Mouse (Mus musculus): ENCODE data around the gene Tenm4.

Gene Tenm4

DNA sequence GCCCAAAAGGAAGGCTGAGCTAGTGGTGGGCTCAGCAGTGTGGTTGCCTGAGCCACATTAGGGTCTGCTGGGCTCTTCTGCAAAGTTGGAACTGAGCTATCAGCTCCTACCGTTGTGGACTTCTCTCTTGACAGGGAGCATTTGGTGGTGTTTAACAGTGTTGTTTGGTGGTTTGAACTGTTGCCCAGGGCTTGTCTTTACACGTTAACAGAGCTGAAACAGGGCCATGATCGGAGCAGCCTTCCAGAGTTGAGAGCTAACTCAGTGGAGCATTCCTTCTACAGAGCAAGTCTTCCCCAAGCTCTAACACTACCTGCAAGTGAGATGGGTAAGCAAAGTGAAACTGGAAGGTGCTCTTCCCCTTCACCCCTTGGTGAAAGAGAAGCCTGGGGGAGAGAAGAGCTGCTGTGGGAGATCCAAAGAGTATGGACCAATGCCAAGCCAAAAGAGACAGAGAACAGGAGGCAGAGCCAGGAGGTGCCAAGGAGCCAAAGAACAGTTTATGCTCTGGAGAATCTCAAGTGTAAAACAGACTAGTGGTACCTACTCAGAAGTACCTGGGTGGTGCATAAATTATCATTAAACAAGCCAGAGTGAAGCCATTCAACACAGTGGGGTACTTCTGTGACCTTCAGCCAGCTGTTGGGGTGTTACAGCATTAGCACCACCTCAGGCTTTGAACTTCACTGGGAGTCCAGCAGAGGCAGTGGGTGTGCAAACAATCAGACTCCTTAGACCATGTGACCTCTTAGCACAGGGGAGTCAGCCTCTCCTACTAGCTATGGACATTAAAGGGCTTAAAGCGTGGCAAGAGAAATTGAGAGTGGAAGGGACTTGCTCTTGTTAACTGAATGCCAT is 71.5 kb downstream of the Tenm4 start:
- peak; percentile 36 for DNase-seq (ENCODE audit: low spot score)

DNA sequence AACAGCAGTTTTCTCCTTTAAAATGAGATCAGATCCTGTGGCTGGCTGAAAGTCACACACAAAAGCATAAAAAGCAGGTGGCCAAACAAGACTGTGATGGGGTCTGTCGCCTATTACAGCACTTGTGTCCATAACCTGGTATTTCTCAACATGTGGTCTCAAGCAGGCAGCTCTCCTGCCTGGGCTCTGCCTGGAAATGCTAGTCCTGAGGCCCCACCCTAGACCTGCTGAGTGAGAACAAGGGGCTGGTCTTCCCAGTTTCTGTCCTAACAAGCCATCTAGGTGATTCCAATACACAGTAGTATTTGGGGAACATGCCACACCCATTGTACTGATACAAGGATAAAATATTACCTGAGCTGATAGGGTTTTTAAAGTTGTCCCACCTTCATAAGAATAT is 73.8 kb downstream of the Tenm4 start:
- no peak for DNase-seq (ENCODE audit: low spot score)

DNA sequence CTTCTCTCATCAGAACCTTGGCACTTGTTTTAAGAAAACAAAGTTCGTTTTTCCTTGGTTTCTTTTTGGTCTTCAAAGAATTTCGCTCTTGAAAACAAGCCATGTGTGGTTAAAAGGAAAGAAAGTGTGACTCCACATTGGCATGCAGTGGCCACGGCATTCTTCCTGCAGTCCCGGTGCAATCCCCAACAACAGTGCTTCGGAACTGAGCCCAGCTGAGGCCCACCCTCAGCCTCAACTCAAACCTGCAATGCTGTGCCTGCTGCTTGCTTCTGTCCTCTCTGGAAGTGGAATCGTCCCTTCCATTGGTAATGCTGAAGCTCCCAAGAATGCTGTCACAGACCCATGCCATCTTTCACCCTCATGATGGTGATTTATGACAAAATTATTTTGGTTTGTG is 88.6 kb downstream of the Tenm4 start:
- peak; percentile 44 for DNase-seq (ENCODE audit: low spot score)

DNA sequence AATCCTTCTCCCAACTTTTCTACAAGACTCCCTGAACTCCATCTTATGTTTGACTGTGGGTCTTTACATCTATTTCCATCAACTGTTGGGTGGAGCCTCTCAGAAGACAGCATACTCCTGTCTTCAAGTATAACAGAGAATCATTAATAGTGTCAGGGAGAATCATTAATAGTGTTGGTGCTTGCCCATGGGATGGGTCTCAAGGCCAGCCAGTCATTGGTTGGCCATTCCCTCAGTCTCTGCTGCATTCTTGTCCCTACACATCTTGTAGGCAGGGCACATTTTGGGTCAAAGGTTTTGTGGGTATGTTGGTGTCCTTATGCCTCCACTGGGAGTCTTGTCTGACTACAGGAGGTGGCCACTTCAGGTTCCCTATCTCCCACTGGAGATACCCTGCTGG is 91.1 kb downstream of the Tenm4 start:
- no peak for DNase-seq (ENCODE audit: low spot score)

DNA sequence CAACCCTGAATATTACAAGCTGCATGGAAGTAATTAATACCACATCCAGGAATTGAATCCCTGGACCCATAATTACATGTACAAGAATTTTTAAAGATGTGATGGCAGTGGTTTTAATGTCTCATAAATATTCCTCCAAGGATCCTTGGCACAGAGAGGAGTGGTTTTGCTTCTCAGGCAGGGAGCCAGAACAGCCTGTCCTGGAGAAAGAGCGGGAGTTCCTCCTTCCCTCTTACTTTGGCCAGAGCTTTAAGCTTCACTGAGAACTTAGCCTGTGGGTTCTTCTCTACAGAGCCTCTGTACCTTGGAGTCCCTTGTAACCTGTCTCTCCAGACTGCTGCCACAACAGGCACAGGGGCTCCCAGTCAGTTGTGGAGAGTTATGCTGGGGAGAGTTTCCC is 94.9 kb downstream of the Tenm4 start:
- peak; percentile 55 for DNase-seq (ENCODE audit: low spot score)

DNA sequence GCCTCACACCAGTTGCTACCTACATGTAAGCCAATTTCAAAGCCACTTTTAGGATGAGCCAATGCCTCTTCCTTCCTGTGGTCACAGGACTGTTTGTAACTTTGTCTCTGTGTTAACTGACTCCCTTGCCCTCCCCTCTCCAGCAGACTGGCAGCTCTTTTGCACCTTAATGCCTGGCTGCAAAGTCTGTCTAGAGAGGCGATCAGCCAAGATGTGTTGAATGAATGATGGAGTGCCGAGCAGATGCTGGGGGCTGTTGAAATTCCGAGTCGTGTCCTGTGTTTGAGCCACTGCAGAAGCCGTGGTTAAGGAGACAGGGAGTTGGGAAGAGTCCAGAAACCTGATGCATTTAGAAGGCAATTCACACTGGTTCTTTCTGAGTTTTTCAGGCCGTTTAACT is 96.2 kb downstream of the Tenm4 start:
- DNase-seq (ENCODE audit: low spot score), result peak; percentile 39

DNA sequence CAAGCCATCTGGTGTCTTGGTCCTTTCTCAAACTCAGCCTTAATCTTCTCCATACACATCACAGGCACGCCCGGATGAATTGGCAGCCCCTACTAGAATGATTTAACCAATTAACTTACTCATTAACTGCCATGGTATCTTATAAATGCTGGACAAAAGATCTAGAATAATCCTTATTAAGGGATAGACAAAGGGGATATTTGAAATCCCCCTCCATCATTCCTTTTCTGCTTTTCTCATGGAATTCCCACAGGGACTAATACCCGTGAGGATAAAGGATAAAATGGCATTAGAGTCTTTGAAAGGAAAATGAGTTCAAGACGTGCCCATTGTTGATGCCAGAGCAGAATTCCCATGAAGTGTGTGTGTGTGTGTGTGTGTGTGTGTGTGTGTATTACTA is 99.6 kb downstream of the Tenm4 start:
- no peak for DNase-seq (ENCODE audit: low spot score)

DNA sequence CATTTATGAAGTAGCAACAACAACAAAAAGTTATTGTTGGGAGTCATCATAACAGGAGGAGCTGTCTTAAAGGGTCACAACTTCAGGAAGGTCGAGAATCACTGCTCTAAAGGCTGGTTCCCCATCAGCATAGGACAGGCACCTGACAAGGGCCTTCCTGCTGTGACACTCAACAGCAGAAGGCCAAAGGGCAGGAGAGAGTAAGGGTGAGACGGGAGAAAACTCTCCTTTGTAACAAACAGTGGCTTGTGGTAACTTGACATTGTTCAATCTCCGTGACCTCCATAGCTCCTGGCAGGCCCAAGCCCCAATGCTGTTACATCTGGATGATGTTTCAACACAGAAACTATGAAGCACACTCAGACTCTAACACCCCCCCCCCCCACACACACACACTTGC is 101.0 kb downstream of the Tenm4 start:
- DNase-seq (ENCODE audit: low spot score), result no peak

DNA sequence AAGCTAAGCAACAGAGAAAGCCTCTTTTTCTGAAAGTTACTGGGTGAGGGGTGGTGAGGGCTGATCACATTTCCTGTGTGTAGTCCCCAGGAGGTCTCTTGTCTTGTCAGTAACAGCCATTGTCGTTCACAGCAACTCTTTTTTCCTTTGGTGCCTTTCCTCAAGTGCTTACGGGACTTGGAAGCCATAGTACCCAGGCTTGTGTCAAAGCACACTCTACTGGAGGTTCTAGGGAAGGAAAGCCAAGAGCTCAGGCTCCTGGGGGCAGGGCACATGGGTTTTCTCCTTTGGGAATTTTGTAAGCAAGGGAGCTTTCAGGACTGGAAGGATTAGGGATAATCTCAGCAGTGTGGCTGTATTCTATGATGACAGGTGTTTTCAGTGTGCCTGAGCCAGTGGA is 103.4 kb downstream of the Tenm4 start:
- no peak for DNase-seq (ENCODE audit: low spot score)

DNA sequence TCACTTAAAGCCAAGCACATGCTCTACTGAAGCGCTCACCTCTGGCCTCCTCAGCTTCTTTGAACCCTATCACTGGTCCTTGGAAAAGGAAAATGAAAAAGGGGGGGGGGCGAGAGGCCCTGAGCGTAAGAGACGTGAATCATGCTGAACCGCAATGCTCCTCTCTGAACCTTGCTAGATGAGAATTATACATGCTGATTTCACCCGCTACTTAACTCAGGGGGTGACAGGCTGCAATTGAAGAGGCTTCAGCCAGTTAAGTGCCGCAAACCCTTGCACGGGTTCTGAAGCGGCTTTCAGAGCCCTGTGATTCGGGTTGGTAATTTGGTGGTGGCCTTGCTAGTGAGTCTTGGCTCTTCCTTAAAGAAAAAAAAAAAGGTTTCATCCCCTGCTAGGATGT is 106.5 kb downstream of the Tenm4 start:
- DNase-seq (ENCODE audit: low spot score), result no peak

DNA sequence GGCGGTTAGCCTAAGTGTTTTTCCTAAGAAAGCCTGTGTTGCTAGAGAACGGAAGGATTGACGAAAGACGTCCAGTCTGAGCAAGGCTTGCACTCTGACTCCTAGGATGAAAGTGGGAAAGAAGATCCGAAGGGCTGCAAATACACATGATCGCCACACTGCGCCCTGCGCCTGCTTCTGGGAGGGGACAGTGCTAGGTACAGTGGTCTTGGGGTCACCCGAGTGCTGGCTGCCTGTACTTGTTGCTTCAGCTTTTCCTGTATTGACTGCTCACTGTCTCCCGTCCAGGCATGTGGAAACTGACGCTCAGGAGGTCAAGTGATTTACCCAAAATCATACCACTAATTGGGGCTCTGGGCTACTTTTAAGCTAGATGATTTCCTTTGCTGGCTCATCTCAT is 107.3 kb downstream of the Tenm4 start:
- no peak for DNase-seq (ENCODE audit: low spot score)

DNA sequence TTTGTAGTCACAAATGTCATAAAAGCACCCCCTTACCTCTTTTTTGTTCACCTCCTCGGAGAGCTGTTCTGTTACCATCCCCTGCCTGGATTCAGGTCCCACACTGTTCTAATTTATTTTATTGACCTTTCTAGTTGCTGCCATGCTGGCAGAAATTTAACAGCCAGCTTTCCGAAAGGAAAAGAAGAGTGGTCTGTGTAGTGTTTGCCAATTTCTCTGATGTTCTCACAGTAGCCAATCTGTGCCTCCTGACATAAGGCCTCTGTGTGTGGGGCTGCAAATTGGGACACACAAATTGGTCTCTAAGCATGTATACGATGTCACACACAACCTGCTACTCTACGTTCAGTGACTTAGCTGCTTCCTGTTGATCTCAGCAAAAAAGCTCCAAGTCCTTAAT is 109.7 kb downstream of the Tenm4 start:
- no peak for DNase-seq (ENCODE audit: low spot score)

DNA sequence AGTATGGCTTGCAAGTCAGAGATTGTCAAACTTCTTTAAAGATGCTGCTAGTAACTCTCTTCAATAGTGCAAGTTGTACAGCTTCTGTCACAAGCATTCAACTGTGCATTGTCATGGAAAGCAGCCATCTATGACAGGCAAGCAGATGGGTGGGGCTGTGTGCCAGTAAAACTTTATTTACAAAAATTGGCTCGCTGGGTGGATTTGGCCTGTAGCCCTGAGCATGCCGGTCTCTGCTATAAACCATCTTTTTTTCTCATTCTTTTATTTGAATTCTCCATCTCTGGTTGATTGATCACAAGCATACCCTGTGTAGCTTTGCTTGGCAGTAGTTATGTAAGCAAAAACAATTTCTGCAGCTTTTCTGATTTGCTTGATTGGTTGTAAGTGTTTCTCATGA is 119.5 kb downstream of the Tenm4 start:
- peak; percentile 30 for DNase-seq (ENCODE audit: low spot score)

DNA sequence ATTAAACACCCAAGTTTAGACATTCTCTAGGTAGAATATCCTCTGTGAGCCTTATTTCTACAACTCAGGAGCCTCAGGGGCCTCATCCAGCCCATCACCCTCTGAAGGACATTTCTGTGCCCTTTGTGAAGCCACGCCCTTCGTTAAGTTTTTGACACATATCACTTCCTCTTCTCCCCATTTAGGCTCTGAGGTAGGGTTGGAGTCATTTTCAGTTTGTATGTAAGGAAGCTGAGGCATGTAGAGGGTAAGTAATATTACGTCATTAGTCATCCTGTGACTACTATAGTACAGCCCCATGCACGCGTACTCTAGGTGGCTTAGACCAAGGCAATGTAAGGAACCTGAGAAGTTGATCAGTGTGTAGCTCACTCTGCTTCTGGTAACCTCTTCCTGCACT is 124.9 kb downstream of the Tenm4 start:
- DNase-seq (ENCODE audit: low spot score), result no peak

DNA sequence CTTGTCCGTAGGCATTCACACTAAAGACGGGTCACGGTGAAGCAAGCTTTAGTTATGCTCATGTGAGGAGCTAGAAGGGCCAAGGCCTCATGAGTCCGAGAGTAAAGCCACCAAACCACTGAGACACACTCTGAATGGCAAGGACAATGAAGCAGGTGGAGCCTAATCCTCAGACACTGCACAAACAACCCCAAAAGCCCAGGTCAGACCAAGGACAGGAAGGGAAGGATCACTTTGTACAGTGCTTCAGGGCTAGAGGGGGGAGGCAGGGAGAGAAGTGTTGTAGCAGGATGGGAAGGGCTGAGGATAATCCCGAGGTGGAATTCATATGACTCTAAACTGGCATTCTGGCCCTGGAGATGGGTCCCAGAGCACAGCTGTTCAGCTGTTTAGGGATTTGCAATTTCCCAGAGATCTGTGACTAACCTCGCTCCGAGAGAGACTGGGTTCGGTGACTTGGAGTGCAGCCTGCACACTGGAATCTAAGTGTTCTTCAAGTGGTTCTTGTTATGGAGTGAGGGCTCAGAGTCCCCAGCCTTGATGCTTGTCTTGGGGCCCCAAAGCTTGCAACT is 129.9 kb downstream of the Tenm4 start:
- no peak for DNase-seq (ENCODE audit: low spot score)

DNA sequence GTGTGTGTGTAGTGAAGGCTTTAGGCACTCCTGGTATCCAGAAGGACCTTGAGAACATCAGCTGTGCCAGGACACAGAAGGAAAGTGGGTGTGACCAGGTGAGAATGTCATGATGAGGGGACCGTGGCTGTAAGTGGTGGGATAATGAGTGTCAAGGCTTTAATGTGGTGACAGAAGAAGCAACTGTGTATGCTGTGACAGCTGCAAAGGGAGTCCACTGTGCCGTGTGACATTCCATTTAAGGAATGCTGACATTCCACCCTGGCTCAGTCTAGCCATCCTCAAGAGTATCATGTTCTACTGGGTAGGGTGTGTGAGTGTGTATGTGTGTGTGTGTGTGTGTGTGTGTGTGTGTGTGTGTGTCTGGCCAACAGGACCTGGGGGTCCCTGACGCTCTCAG is 130.8 kb downstream of the Tenm4 start:
- no peak for DNase-seq (ENCODE audit: low spot score)

DNA sequence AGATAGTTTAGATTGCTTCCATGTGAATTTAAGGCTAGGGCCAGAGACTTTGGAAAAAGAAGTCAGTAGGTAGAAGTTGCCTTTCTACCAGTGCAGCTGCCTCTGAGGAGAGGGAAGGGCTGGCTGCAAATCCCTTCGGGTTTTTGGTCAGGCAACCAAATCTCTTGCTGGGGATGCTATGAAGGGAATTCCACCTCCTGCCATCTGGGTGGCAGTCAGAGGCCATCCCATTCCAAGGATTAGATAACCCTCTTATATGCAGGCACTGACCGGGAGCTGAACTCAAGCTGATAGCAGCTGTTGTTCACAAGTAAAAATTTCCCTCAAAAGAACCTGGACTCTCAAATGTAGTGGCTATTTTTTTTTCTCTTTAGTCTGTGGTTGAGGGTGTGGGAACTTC is 132.9 kb downstream of the Tenm4 start:
- DNase-seq (ENCODE audit: low spot score), result peak; percentile 31

DNA sequence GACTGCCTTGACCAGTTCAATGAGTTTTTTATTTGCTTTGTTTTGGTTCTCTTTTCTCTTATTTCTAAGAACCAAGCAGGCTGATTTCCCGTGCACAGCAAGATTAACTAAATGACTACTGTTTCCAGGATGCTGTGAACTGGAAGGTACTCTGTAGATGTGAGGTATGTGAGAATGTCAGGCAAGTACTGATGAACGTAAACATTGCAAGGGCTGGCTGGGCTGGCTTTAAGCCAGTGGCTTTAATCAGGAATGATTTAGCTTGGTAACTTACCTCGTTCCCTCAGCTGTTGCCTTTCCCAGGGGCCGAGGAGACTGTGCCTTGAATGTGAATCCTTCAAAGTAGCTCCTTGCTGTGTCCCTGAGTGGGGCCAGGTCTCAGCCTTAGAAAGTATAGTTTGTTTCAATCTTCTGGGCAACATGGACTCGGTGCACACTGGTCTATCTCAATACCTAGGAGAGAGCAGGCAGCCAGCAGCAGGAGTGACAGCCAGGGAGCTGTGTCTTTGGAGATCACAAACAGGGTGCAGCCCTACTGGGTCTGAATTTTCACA is 134.4 kb downstream of the Tenm4 start:
- no peak for DNase-seq (ENCODE audit: low spot score)

DNA sequence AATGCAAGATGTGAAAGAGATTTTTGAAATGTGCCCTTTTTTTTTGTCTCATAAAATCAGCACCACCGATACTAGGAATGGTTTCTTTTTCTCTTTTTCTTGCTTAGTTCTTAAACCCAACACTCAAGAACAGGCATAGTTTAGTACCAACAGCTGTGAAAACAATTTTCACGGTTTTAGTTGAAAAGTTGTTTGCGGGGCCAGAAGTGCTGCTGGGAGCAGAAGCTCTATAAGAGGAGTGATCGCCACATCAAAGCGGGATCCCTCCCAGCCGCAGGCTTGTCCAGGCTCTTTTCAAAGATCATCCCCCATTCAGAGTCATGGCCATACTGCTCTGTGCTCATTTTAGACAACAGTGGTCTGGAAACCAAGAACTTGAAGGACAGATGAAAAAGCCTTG is 137.1 kb downstream of the Tenm4 start:
- no peak for DNase-seq (ENCODE audit: low spot score)

DNA sequence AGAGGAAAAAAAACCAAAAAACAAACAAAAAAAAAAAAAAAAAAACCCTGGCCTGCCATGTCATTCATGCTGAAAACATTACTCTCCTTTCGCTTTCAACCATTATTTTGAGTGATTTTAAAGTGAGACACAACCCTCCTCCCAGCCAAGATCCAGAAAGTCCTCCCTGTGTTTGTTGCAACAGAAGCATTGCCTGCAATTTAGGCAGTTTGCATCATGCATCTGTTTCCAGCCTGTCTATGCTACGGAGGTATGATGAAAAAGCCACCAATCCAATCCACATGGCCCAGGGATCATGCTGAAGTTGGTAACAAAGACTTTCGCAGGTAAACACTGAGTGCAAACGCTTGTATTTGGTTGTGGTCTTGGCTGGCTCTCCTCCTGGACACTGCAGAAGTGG is 158.3 kb downstream of the Tenm4 start:
- no peak for DNase-seq (ENCODE audit: low spot score)

DNA sequence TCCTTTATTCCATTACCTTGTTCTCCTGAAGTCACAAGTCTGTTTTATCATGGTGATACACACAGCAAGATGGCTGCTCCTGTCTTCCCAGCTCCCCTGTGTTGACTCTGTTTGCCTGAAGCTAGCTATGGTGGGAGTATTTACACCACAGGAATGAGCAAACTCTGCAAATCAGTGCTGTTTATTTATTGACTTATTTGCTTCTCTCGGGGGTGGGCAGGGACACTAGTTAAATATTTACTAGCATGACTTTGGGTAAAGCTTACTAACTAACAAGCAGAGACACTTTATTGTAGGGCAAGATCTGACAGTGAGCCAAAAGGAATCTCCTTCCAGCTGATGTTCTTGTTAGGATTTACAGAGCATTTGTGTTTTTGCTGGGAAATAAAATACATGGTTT is 160.1 kb downstream of the Tenm4 start:
- DNase-seq (ENCODE audit: low spot score), result no peak

DNA sequence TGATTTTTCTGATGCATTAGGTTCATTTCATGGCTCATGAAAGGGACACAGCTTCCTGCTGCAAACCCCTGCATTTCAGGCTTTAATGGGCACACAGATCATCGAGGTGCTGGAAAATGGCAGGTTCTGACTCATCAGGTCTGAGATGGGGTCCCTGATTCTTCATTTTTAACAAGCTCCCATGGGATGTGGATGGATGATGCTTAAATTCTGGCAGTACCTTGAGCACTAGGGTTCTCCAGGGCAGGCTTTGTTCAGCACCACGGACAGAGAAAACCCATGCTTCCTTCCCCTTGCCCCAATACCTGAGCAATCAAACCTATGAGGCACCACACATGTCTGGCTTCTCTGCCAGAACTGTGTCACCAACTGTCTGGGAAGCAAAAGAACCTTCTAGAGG is 163.3 kb downstream of the Tenm4 start:
- DNase-seq (ENCODE audit: low spot score), result peak; percentile 40

DNA sequence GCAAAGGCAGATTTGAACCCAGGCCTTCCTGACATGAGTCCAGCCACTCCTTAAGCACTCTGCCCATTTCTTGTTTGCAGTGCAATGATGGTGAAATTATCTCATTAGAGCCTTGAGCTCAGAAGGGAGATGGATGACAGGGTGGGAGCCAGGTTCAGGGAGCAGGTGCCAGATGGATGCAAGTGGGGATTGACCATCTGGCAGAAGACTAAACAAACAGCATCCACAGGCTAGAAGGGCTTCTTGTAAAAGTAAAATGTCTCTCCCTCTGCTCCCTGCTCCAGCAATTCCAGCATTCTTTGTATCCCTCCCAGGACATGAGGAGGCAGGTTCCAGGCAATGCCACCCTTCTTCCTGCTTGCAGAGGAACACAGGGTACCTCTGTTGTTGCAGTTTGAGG is 165.3 kb downstream of the Tenm4 start:
- DNase-seq (ENCODE audit: low spot score), result no peak

DNA sequence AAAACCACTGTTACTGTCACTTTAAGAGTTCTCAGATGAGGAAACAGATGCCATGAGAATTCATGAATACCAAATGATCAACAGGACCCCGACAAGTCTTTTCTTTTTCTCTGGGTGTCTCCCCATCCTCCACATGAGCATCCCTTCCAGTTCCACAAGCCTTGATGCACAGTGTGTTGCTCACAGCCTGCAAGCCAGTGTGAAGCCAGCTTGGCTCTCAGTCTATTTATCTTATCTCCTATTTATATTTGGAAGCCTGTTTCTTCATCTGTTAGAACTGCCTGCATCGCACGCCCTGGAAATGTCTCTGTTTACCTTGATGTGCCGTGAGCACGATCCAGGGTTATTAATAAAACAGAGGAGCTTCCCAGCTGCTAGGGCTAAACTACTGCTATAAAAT is 169.8 kb downstream of the Tenm4 start:
- no peak for DNase-seq (ENCODE audit: low spot score)

Data from adipocyte (in vitro differentiated cells).